Mouse (Mus musculus) limb, embryonic 12.5 days (tissue): ENCODE results near the gene Ndufb4. TPM values are rescaled to one million over a fixed set of nuclear protein-coding genes. Genes with fewer than 3 reads are reported as not detected.
"Not testable (repeated sequence)": the region's sequence is repeated elsewhere in the genome, so short reads cannot be mapped to it uniquely, and the experiment has no call there.

Experiments
- ATAC-seq: fragments of 200-750 bp; cut with Nextera tagmentation; 2 replicates; pipeline ENCODE4 v1.8.0; 2017; ENCODE audit warnings: low read depth, moderate TSS enrichment; ENCODE audit not compliant: insufficient number of reproducible peaks, insufficient read depth, low FRiP score, low TSS enrichment
- H3K27ac ChIP-seq: fragments of 300-500 bp; sonication (generic); 2 replicates; pipeline ENCODE4 v1.5.1; 2016; ENCODE audit warnings: mild to moderate bottlenecking, moderate library complexity
- H3K27me3 ChIP-seq: fragments of 300-500 bp; sonication (generic); 2 replicates; pipeline ENCODE4 v1.6.1; 2016; ENCODE audit warnings: mild to moderate bottlenecking, moderate library complexity
- H3K36me3 ChIP-seq: fragments of 300-500 bp; sonication (generic); 2 replicates; pipeline ENCODE4 v1.6.1; 2016; ENCODE audit warnings: mild to moderate bottlenecking, moderate library complexity
- H3K4me1 ChIP-seq: fragments of 300-500 bp; sonication (generic); replicated peaks from 2 replicates; pipeline ENCODE4 v1.6.1; 2016
- H3K4me2 ChIP-seq: fragments of 300-500 bp; sonication (generic); 2 replicates; pipeline ENCODE4 v1.6.1; 2016; ENCODE audit warnings: mild to moderate bottlenecking, moderate library complexity
- H3K4me3 ChIP-seq: fragments of 300-500 bp; sonication (generic); replicated peaks from 2 replicates; pipeline ENCODE4 v1.5.1; 2016; ENCODE audit warnings: mild to moderate bottlenecking
- H3K9ac ChIP-seq: fragments of 300-500 bp; sonication (generic); replicated peaks from 2 replicates; pipeline ENCODE4 v1.6.1; 2016; ENCODE audit warnings: mild to moderate bottlenecking, moderate library complexity
- H3K9me3 ChIP-seq: fragments of 300-500 bp; sonication (generic); 2 replicates; pipeline ENCODE4 v1.6.1; 2016; ENCODE audit warnings: mild to moderate bottlenecking, moderate library complexity
- WGBS: fragments of 180-500 bp; shearing (Covaris S2); methylation state at CpG from one replicate; pipeline ENCODE4 v1.1.7; 2016; 5-methylcytosine and 5-hydroxymethylcytosine counted together
- polyA plus RNA-seq: library from polyadenylated mRNA; unstranded; fragments of >200 nt; fragmentation: Nextera tagmentation; extraction: Ambion mirVana; gene quantifications from 2 replicates; pipeline ENCODE4 v1.2.1, GENCODE M21; 2016

Gene Ndufb4
- polyA plus RNA-seq, 1 experiment from 2014 or later = 74.0 TPM

DNA sequence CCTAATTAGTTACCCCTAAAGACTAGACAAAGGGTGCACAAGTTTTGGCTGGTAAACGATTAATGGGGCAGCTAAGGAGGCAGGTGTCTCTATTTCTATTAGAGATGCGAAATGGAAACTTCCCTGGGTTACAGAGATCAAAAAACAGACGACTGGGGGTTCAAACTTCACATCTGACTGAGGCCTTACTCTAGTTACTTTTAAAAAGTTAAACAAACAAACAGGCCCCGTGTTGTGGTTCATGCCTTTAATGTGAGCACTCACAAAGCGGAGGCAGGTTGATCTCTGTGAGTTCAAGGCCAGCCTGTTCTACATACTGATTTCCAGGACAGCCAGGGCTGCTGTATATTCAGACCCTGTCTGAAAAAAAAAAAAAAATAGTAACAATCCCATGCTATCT is 1.6 kb downstream of the Ndufb4 start:
- H3K27me3 ChIP-seq = no peaks in the 10 kb centered on the region
- ATAC-seq = no peak
- H3K4me3 ChIP-seq = no peak overlapping the region
- no peaks in the 10 kb centered on the region for H3K9me3 ChIP-seq
- 82% methylated on average over 5 of the region's 5 CpGs for WGBS
- peaks cover 13% of the 10 kb centered on the region; the same call in 1 of the 2 replicates for H3K4me1 ChIP-seq
- peaks cover 13% of the 10 kb centered on the region for H3K36me3 ChIP-seq
- peak overlapping the region; percentile 66; the same call in 1 of the 2 replicates for H3K4me2 ChIP-seq
- no peak overlapping the region for H3K9ac ChIP-seq
- no peak overlapping the region for H3K27ac ChIP-seq

DNA sequence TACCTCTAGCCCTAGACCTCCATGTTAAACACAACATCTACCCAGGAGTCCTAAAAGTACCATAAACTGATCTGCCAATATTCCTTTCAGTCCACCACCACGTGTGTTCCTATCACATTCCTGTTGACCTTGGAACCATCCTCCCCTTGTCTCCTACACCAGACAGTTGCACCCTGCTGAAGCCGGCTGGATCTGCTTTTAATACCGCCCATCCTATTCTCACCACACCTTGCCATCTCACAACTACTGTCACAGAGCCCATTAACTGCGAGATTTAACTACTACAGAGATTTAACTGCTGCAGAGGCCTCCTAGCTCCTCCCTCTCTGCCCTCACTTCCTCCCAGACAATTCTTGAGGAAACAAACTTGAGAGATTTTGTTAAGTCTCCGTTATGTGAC is 2.8 kb downstream of the Ndufb4 start:
- WGBS = 82% methylated on average over 5 of the region's 5 CpGs
- H3K9ac ChIP-seq = no peak overlapping the region
- H3K27me3 ChIP-seq = no peaks in the 10 kb centered on the region
- no peak for ATAC-seq
- no peak overlapping the region for H3K27ac ChIP-seq
- H3K36me3 ChIP-seq = peaks cover 25% of the 10 kb centered on the region
- H3K4me1 ChIP-seq = peaks cover 13% of the 10 kb centered on the region; the same call in 1 of the 2 replicates
- no peak overlapping the region for H3K4me3 ChIP-seq
- H3K4me2 ChIP-seq = no peak overlapping the region
- H3K9me3 ChIP-seq = no peaks in the 10 kb centered on the region

DNA sequence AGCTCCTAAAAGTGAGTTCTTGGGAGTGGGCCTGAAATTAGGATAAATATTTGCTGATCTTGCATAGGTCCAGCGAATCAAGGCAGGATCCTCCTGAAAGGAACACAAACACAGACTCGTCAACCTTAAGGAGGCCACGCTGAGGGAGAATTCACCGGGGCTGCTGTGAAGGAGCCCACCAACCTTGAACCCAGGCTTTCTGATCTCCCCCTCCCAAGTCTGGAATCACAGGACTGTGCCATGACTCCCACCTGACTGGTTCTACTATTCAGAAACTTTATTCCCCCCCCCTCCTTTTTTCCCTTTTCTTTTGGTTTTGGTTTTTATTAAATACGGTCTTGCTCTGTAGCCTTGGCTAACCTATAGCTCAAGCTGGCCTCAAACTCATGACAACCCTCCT is 5.2 kb downstream of the Ndufb4 start:
- no peak for ATAC-seq
- WGBS = 95% methylated on average over 5 of the region's 5 CpGs
- no peak overlapping the region for H3K4me3 ChIP-seq
- peaks cover 47% of the 10 kb centered on the region for H3K36me3 ChIP-seq
- H3K27ac ChIP-seq = no peak overlapping the region
- peaks cover 10% of the 10 kb centered on the region; the same call in 1 of the 2 replicates for H3K4me1 ChIP-seq
- no peak overlapping the region for H3K9ac ChIP-seq
- H3K9me3 ChIP-seq = no peaks in the 10 kb centered on the region
- H3K27me3 ChIP-seq = no peaks in the 10 kb centered on the region
- no peak overlapping the region for H3K4me2 ChIP-seq

DNA sequence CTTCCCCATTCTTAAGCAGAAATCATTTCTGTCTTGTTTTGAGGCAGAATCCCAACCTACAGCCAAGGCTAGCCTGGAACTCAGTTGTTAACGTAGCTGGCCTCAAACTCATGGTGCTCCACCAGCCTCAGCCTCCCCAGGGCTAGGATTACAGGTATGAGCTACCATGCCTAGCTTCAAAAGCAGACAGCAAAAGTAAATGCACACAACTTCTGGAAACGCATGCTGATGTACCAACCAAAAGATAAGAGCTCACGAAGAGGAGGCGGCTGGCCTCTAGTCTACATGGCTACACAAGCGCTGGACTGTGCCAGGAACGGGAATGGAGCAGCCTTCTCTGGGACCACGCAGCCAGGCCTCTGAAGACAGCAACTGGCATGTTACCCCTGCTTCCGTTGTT is 6.3 kb downstream of the Ndufb4 start:
- no peak for ATAC-seq
- H3K27ac ChIP-seq = no peak overlapping the region
- no peak overlapping the region for H3K4me2 ChIP-seq
- no peak overlapping the region for H3K9ac ChIP-seq
- no peak overlapping the region for H3K4me3 ChIP-seq
- no peaks in the 10 kb centered on the region for H3K27me3 ChIP-seq
- H3K9me3 ChIP-seq = no peaks in the 10 kb centered on the region
- peaks cover 7% of the 10 kb centered on the region; the same call in 1 of the 2 replicates for H3K4me1 ChIP-seq
- H3K36me3 ChIP-seq = peaks cover 47% of the 10 kb centered on the region
- WGBS = 91% methylated on average over 8 of the region's 8 CpGs

DNA sequence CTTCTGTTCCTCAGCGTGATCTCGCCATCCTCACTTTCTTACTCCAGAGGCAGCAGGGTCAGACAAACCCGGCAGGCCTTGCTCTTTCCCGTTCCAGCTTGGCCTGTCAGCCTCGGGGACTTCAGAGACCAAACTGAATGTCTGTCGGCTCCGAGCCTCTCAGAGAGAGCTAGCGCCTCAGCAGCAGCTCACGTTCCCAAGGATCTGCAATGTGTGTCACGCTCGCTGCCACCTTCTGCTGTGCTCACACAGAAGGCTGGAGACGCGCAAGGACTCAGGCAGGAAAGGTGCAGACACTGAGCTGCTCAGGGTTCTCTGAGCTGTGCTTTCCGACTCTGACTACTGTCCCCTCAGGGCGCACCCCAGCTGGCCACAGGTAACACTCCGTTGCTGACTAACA is 7.2 kb downstream of the Ndufb4 start:
- 89% methylated on average over 16 of the region's 16 CpGs for WGBS
- no peak for ATAC-seq
- H3K4me2 ChIP-seq = no peak overlapping the region
- H3K9me3 ChIP-seq = no peaks in the 10 kb centered on the region
- H3K4me1 ChIP-seq = no peaks in the 10 kb centered on the region
- H3K27ac ChIP-seq = no peak overlapping the region
- H3K9ac ChIP-seq = no peak overlapping the region
- H3K4me3 ChIP-seq = no peak overlapping the region
- H3K36me3 ChIP-seq = peaks cover 47% of the 10 kb centered on the region
- H3K27me3 ChIP-seq = no peaks in the 10 kb centered on the region

DNA sequence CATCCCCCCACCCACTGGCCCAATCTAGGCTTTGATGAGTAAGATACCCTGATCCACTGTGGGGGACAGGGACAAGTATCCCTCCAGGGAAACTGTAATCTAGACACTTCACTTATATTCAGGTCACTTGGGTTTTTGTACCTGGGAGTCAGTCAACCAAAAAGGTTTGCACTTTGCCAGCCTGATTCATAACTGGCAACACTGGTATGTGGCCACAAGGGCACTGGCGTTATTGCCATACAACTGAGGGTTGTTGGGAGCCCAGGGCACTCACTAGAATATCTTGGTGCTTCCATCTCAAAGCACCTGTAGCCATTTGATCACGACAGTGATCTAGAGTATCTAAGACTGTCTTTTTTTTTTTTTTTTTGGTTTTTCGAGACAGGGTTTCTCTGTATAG is 8.5 kb downstream of the Ndufb4 start:
- H3K9me3 ChIP-seq = no peaks in the 10 kb centered on the region
- peaks cover 43% of the 10 kb centered on the region for H3K36me3 ChIP-seq
- WGBS = 83% methylated on average over 3 of the region's 3 CpGs
- no peak for ATAC-seq
- no peak overlapping the region for H3K9ac ChIP-seq
- H3K27ac ChIP-seq = no peak overlapping the region
- no peaks in the 10 kb centered on the region for H3K4me1 ChIP-seq
- no peak overlapping the region for H3K4me2 ChIP-seq
- no peaks in the 10 kb centered on the region for H3K27me3 ChIP-seq
- no peak overlapping the region for H3K4me3 ChIP-seq

DNA sequence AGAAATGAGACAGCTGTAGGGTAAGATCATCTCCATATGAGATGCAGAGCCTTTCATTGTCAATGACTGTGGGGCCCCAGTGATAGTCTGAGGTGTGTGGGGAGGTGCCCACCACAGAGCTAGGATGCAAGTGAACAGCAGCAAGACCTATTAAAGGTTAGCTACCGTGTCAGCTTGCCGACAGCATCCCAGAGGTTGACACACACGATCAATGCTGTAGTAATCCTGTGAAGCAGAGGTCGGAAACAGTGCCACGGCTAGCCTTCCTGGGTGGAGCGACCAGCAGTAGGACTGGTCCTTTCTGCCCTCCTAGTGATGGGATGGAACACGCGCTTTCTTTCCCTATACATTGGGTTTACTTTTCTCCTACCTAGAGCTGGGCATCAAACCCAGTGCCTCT is 9.0 kb downstream of the Ndufb4 start:
- H3K4me1 ChIP-seq = no peaks in the 10 kb centered on the region
- no peak overlapping the region for H3K4me3 ChIP-seq
- peaks cover 42% of the 10 kb centered on the region for H3K36me3 ChIP-seq
- 95% methylated on average over 8 of the region's 8 CpGs for WGBS
- no peak overlapping the region for H3K9ac ChIP-seq
- no peaks in the 10 kb centered on the region for H3K9me3 ChIP-seq
- H3K27ac ChIP-seq = no peak overlapping the region
- no peak overlapping the region for H3K4me2 ChIP-seq
- H3K27me3 ChIP-seq = no peaks in the 10 kb centered on the region
- ATAC-seq = no peak

DNA sequence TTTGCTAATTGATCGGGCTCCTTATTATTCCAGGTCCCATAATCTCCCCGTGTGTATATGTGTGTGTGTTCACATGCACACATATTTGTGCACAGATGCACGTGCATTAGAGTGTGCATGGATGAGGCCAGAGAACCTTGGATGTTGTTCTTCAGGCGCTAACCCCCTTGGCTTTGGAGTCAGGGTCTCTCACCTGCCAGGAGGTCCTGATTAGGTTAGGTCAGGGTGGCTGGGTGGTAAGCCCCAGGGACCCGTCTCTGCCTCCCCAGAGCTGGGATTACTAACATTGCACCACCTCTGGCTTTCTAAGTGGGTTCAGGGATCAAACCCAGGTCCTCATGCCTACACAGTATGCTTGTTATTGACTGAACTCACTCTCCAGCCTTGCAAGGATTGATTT is 9.8 kb downstream of the Ndufb4 start:
- H3K4me2 ChIP-seq = no peak overlapping the region
- no peak overlapping the region for H3K27ac ChIP-seq
- H3K4me3 ChIP-seq = no peak overlapping the region
- peaks cover 42% of the 10 kb centered on the region for H3K36me3 ChIP-seq
- no peaks in the 10 kb centered on the region for H3K4me1 ChIP-seq
- H3K9me3 ChIP-seq = no peaks in the 10 kb centered on the region
- no peaks in the 10 kb centered on the region for H3K27me3 ChIP-seq
- ATAC-seq = no peak
- WGBS = 91% methylated on average over 5 of the region's 5 CpGs
- no peak overlapping the region for H3K9ac ChIP-seq

DNA sequence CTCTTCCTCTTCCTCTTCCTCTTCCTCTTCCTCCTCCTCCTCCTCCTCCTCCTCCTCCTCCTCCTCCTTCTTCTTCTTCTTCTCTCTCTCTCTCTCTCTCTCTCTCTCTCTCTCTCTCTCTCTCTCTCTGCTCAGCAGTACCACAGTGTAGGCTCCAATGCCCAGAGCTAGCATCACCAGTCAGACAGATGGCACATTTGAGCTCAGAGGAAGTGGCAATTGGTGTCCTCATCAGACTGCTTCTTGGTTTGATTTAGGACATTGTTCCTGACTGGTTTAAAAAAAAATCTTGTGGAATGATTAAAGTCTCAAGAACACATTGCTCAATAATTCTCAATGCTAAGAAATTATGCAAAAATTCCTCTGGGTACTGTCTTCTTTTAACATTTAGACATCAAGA is 13.7 kb downstream of the Ndufb4 start:
- not testable (repeated sequence) for ATAC-seq, H3K4me2 ChIP-seq, H3K9me3 ChIP-seq, H3K4me3 ChIP-seq, H3K27me3 ChIP-seq, H3K27ac ChIP-seq, H3K9ac ChIP-seq, H3K4me1 ChIP-seq
- H3K36me3 ChIP-seq = peaks cover 13% of the 10 kb centered on the region; the same call in 1 of the 2 replicates

DNA sequence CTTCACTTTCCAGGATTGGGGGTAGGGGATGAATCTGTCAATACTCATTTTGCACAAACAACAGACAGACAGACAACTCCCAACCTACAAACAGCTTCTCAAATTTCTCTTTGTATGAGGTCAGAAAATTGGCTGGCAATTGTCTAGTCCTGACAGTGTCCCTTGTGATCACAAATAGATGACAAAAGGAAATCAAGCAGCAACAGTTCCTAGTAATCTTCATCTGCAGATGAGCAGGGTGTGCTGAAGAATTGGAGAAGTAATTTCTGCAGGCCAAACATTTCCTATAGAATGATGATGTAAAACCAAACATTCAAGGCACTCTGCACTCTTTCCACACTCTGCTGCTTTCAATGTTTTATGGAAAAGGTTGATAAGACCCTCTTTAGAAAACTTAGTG is 16.5 kb downstream of the Ndufb4 start:
- ATAC-seq = no peak
- no peaks in the 10 kb centered on the region for H3K9me3 ChIP-seq
- H3K4me2 ChIP-seq = no peak overlapping the region
- no peak overlapping the region for H3K9ac ChIP-seq
- H3K36me3 ChIP-seq = no peaks in the 10 kb centered on the region
- H3K27ac ChIP-seq = no peak overlapping the region
- H3K4me1 ChIP-seq = no peaks in the 10 kb centered on the region
- H3K27me3 ChIP-seq = no peaks in the 10 kb centered on the region
- no peak overlapping the region for H3K4me3 ChIP-seq

DNA sequence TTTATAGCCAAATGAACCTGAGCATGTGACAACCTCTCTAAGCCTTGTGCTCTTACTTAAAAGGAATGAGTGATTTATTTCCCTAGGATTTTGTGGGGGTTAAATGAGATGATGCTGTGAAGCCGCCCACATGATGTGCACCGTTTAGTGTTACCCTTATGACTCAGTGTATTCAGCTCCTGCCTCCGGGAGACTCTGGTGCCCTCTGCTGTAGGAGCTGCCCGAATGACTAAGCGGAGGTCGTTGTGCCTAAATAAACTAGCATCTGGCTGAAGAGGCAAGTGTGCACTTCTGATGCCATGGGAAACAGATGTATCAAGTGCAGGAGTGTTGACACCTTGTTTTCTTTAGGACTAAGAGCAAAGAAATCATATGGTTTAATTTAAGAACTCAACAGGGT is 18.1 kb downstream of the Ndufb4 start:
- no peak for ATAC-seq
- H3K9me3 ChIP-seq = no peaks in the 10 kb centered on the region
- H3K4me2 ChIP-seq = no peak overlapping the region
- H3K4me1 ChIP-seq = no peaks in the 10 kb centered on the region
- H3K4me3 ChIP-seq = no peak overlapping the region
- H3K27me3 ChIP-seq = no peaks in the 10 kb centered on the region
- no peaks in the 10 kb centered on the region for H3K36me3 ChIP-seq
- 50% methylated on average over 6 of the region's 6 CpGs for WGBS
- H3K9ac ChIP-seq = no peak overlapping the region
- H3K27ac ChIP-seq = no peak overlapping the region

DNA sequence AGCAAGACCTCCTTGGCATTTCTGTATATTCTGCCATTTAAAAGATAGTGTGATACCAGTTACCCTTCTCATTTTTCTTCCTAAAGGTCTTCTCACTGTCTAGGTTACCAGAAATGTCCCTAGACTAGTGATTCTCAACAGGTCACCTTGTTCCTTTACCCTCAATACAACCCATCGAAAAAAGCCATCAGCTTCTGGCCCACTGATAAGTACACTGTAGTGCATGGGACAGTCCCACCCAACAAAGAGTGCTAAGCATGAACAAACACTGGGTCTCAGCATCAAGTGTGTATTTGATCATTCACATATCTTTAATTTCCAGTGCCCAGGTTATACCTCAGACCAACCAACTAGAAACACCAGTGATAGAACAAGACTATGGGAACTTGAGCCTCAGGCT is 19.2 kb downstream of the Ndufb4 start:
- Histone ChIP-seq H3K27ac (no peak overlapping the region), H3K9ac (no peak overlapping the region), H3K27me3 (no peaks in the 10 kb centered on the region), H3K4me3 (no peak overlapping the region), H3K4me2 (no peak overlapping the region), H3K36me3 (no peaks in the 10 kb centered on the region), H3K4me1 (no peaks in the 10 kb centered on the region), H3K9me3 (no peaks in the 10 kb centered on the region)
- 95% methylated on average over 1 of the region's 1 CpGs for WGBS
- no peak for ATAC-seq
